Mouse (Mus musculus) MEL (cell line): ENCODE measurements at regions not wholly inside any gene's neighbourhood (a gene's known extent, or its start where the extent isn't known, plus 50 kb on each side); places are given as distances from the start of the nearest gene placed in this dataset.

Source experiments
- CTCF ChIP-seq, 3 experiments: IDR thresholded peaks in 2 of 3; conservative IDR thresholded peaks in 1 of 3; 2 replicates each; pipeline ENCODE4 v1.5.1; 2011 to 2012; ENCODE audit warnings: low read length in 3 of 3, low read depth in 2 of 3, mild to moderate bottlenecking in 2 of 3, improper control_type of control experiment in 1 of 3, inconsistent platforms in 1 of 3, mixed read lengths in 1 of 3, moderate library complexity in 1 of 3; ENCODE audit not compliant: control insufficient read depth in 1 of 3, insufficient read depth in 1 of 3, poor library complexity in 1 of 3, severe bottlenecking in 1 of 3
- GABPA ChIP-seq: IDR thresholded peaks from 2 replicates; pipeline ENCODE4 v1.6.1; 2012; ENCODE audit warnings: low read depth, mild to moderate bottlenecking, inconsistent platforms, low read length, improper control_type of control experiment, moderate library complexity
- GATA1 ChIP-seq: IDR thresholded peaks from 2 replicates; pipeline ENCODE4 v1.6.1; 2011; ENCODE audit warnings: low read depth, low read length, improper control_type of control experiment
- TBP ChIP-seq: IDR thresholded peaks from 2 replicates; pipeline ENCODE4 v1.8.0; 2011; ENCODE audit warnings: low read depth, low read length, improper control_type of control experiment

- TF ChIP-seq CTCF (IDR thresholded peaks at IDR 0.05 in 2 of 3, conservative IDR thresholded peaks at IDR 0.05 in 1 of 3; ENCODE audit: control insufficient read depth in 1 of 3, insufficient read depth in 1 of 3, low read depth in 2 of 3, low read length in 3 of 3, poor library complexity in 1 of 3, severe bottlenecking in 1 of 3), result no peak
- no peak for TF ChIP-seq GATA1
- TF ChIP-seq GABPA, result no peak
- TF ChIP-seq TBP, result no peak
These were observed 600.4 kb downstream of the D3Ertd751e start for GRCm38 (mm10) chr3:42342806-42343205.
